Mouse (Mus musculus) adrenal gland, postnatal 4 days (tissue): ENCODE measurements around the gene Mycbpap. TPM values are rescaled to one million over a fixed set of nuclear protein-coding genes. Genes with fewer than 3 reads are reported as not detected.

Experiments
- DNase-seq, 2 experiments: peaks; one replicate each; pipeline ENCODE4 v3.0.0; 2021 to 2022; ENCODE audit warnings: low spot score in 2 of 2, mixed read lengths in 2 of 2
- total RNA-seq, 2 experiments: library from RNA; stranded (reverse); gene quantifications; 2 replicates each; pipeline ENCODE4 v1.2.3; 2021

The Mycbpap gene
- total RNA-seq, 2 experiments from 2014 or later = 4.9 to 12.7 TPM

- DNase-seq = no peak
These were observed 17.3 kb upstream of the Mycbpap start for GRCm38 (mm10) chr11:94538733-94539292.

- no peak for DNase-seq
These were observed 11.6 kb upstream of the Mycbpap start for GRCm38 (mm10) chr11:94533171-94533570.

- no peak for DNase-seq
These were observed 7.3 kb upstream of the Mycbpap start for GRCm38 (mm10) chr11:94528879-94529278.

GRCm38 (mm10) chr11:94526171-94526879 is 4.8 kb upstream of the Mycbpap start:
- no peak for DNase-seq

GRCm38 (mm10) chr11:94513452-94513851 is 8.1 kb downstream of the Mycbpap start:
- DNase-seq = no peak

- no peak for DNase-seq
These were observed 12.6 kb downstream of the Mycbpap start for GRCm38 (mm10) chr11:94508976-94509375.

- DNase-seq = no peak
These were observed 20.1 kb downstream of the Mycbpap start for GRCm38 (mm10) chr11:94501482-94501881.

GRCm38 (mm10) chr11:94500362-94500761 is 21.2 kb downstream of the Mycbpap start:
- DNase-seq = no peak

- no peak for DNase-seq
These were observed 21.8 kb downstream of the Mycbpap start, which contains the start of gene Epn3 for GRCm38 (mm10) chr11:94499661-94500152. TSS of gene Epn3 (minus strand) at chr11:94499974.

GRCm38 (mm10) chr11:94499035-94499434 is 22.5 kb downstream of the Mycbpap start:
- DNase-seq = no peak

GRCm38 (mm10) chr11:94498093-94498996 is 23.2 kb downstream of the Mycbpap start:
- DNase-seq = peak in 1 of 2 experiments; percentile 35

GRCm38 (mm10) chr11:94495415-94495814 is 26.1 kb downstream of the Mycbpap start:
- no peak for DNase-seq

GRCm38 (mm10) chr11:94491749-94492099 is 29.8 kb downstream of the Mycbpap start:
- no peak for DNase-seq

GRCm38 (mm10) chr11:94491035-94491748 is 30.4 kb downstream of the Mycbpap start:
- DNase-seq = peak in 1 of 2 experiments; percentile 33

- no peak for DNase-seq
These were observed 31.8 kb downstream of the Mycbpap start for GRCm38 (mm10) chr11:94489745-94490144.

- no peak for DNase-seq
These were observed 32.6 kb downstream of the Mycbpap start for GRCm38 (mm10) chr11:94488767-94489533.

GRCm38 (mm10) chr11:94486001-94486400 is 35.5 kb downstream of the Mycbpap start, which contains the start of gene Spata20:
TSS of gene Spata20 (minus strand) at chr11:94486179.
- peak; percentile 74 to 76 for DNase-seq

GRCm38 (mm10) chr11:94485223-94485622 is 36.3 kb downstream of the Mycbpap start:
- DNase-seq = no peak

- no peak for DNase-seq
These were observed 36.9 kb downstream of the Mycbpap start for GRCm38 (mm10) chr11:94484636-94485035.

GRCm38 (mm10) chr11:94483921-94484320 is 37.6 kb downstream of the Mycbpap start:
- no peak for DNase-seq
